Mouse (Mus musculus): ENCODE measurements around the gene Rfc4. TPM values are rescaled to one million over a fixed set of nuclear protein-coding genes. Genes with fewer than 3 reads are reported as not detected.

The Rfc4 gene
- polyA plus RNA-seq, 1 experiment from 2014 or later: 19.0 TPM

- Histone ChIP-seq H3K27ac (ENCODE audit: low read length) (peak overlapping the region; percentile 0; the same call in 1 of the 2 replicates), H3K27me3 (replicated peaks; ENCODE audit: insufficient read depth, low read length) (no peaks in the 10 kb centered on the region), H3K4me1 (ENCODE audit: insufficient read depth, low read depth, low read length) (no peaks in the 10 kb centered on the region), H3K36me3 (ENCODE audit: insufficient read depth, low read length) (no peaks in the 10 kb centered on the region), H3K9me3 (ENCODE audit: low read length) (no peaks in the 10 kb centered on the region), H3K9ac (replicated peaks; ENCODE audit: low read depth) (no peak overlapping the region), H3K4me2 (replicated peaks; ENCODE audit: low read depth, low read length) (no peak overlapping the region), H3K4me3 (ENCODE audit: low read depth, low read length) (no peak overlapping the region)
- no peak for ATAC-seq
- TF ChIP-seq CTCF (IDR thresholded peaks at IDR 0.05) (no peak), EP300 (IDR thresholded peaks at IDR 0.05) (no peak)
- WGBS: 88% methylated on average over 1 of the region's 1 CpGs
- no peak for DNase-seq (ENCODE audit: low spot score)
These were observed 39.1 kb upstream of the Rfc4 start for GRCm38 (mm10) chr16:23166646-23167045.

- ATAC-seq: peak; percentile 23; the same call in 1 of the 2 replicates
- Histone ChIP-seq H3K9ac (replicated peaks; ENCODE audit: low read depth) (no peak overlapping the region), H3K9me3 (ENCODE audit: low read length) (no peaks in the 10 kb centered on the region), H3K4me1 (ENCODE audit: insufficient read depth, low read depth, low read length) (no peaks in the 10 kb centered on the region), H3K27me3 (replicated peaks; ENCODE audit: insufficient read depth, low read length) (no peaks in the 10 kb centered on the region), H3K36me3 (ENCODE audit: insufficient read depth, low read length) (no peaks in the 10 kb centered on the region), H3K27ac (ENCODE audit: low read length) (no peak overlapping the region), H3K4me3 (ENCODE audit: low read depth, low read length) (no peak overlapping the region), H3K4me2 (replicated peaks; ENCODE audit: low read depth, low read length) (no peak overlapping the region)
- DNase-seq (ENCODE audit: low spot score): peak; percentile 40
- TF ChIP-seq EP300 (IDR thresholded peaks at IDR 0.05) (no peak), CTCF (IDR thresholded peaks at IDR 0.05) (peak; percentile 39)
- WGBS: 55% methylated on average over 9 of the region's 9 CpGs
These were observed 37.9 kb upstream of the Rfc4 start for GRCm38 (mm10) chr16:23165441-23165840.

GRCm38 (mm10) chr16:23164443-23164842 lies 36.9 kb upstream of the Rfc4 start:
- Histone ChIP-seq H3K4me1 (ENCODE audit: insufficient read depth, low read depth, low read length) (no peaks in the 10 kb centered on the region), H3K4me2 (replicated peaks; ENCODE audit: low read depth, low read length) (no peak overlapping the region), H3K36me3 (ENCODE audit: insufficient read depth, low read length) (no peaks in the 10 kb centered on the region), H3K27ac (ENCODE audit: low read length) (peak overlapping the region; percentile 65), H3K9me3 (ENCODE audit: low read length) (no peaks in the 10 kb centered on the region), H3K9ac (replicated peaks; ENCODE audit: low read depth) (no peak overlapping the region), H3K4me3 (ENCODE audit: low read depth, low read length) (no peak overlapping the region), H3K27me3 (replicated peaks; ENCODE audit: insufficient read depth, low read length) (no peaks in the 10 kb centered on the region)
- peak; percentile 76 for ATAC-seq
- TF ChIP-seq EP300 (IDR thresholded peaks at IDR 0.05): peak; percentile 58; the same call in 1 of the 2 replicates
- TF ChIP-seq CTCF (IDR thresholded peaks at IDR 0.05): no peak
- DNase-seq (ENCODE audit: low spot score): peak; percentile 46
- WGBS: 52% methylated on average over 6 of the region's 6 CpGs

GRCm38 (mm10) chr16:23162116-23162515 lies 34.6 kb upstream of the Rfc4 start:
- Histone ChIP-seq H3K4me3 (ENCODE audit: low read depth, low read length) (no peak overlapping the region), H3K4me1 (ENCODE audit: insufficient read depth, low read depth, low read length) (no peaks in the 10 kb centered on the region), H3K9me3 (ENCODE audit: low read length) (no peaks in the 10 kb centered on the region), H3K27me3 (replicated peaks; ENCODE audit: insufficient read depth, low read length) (no peaks in the 10 kb centered on the region), H3K9ac (replicated peaks; ENCODE audit: low read depth) (no peak overlapping the region), H3K36me3 (ENCODE audit: insufficient read depth, low read length) (no peaks in the 10 kb centered on the region), H3K4me2 (replicated peaks; ENCODE audit: low read depth, low read length) (no peak overlapping the region), H3K27ac (ENCODE audit: low read length) (no peak overlapping the region)
- TF ChIP-seq CTCF (IDR thresholded peaks at IDR 0.05) (no peak), EP300 (IDR thresholded peaks at IDR 0.05) (no peak)
- WGBS: 82% methylated on average over 3 of the region's 3 CpGs
- ATAC-seq: no peak
- no peak for DNase-seq (ENCODE audit: low spot score)

- H3K4me3 ChIP-seq (ENCODE audit: low read depth, low read length): no peak overlapping the region
- DNase-seq (ENCODE audit: low spot score) (no peak), ATAC-seq (no peak)
- H3K4me1 ChIP-seq (ENCODE audit: insufficient read depth, low read depth, low read length): no peaks in the 10 kb centered on the region
- WGBS: 40% methylated on average over 2 of the region's 2 CpGs
- no peaks in the 10 kb centered on the region for H3K36me3 ChIP-seq (ENCODE audit: insufficient read depth, low read length)
- no peaks in the 10 kb centered on the region for H3K27me3 ChIP-seq (replicated peaks; ENCODE audit: insufficient read depth, low read length)
- H3K27ac ChIP-seq (ENCODE audit: low read length): no peak overlapping the region
- no peak overlapping the region for H3K9ac ChIP-seq (replicated peaks; ENCODE audit: low read depth)
- no peak overlapping the region for H3K4me2 ChIP-seq (replicated peaks; ENCODE audit: low read depth, low read length)
- H3K9me3 ChIP-seq (ENCODE audit: low read length): no peaks in the 10 kb centered on the region
- TF ChIP-seq CTCF (IDR thresholded peaks at IDR 0.05) (no peak), EP300 (IDR thresholded peaks at IDR 0.05) (no peak)
These were observed 32.2 kb upstream of the Rfc4 start for GRCm38 (mm10) chr16:23159749-23160148.

GRCm38 (mm10) chr16:23158957-23159356 lies 31.4 kb upstream of the Rfc4 start:
- Histone ChIP-seq H3K9me3 (ENCODE audit: low read length) (no peaks in the 10 kb centered on the region), H3K27me3 (replicated peaks; ENCODE audit: insufficient read depth, low read length) (no peaks in the 10 kb centered on the region), H3K9ac (replicated peaks; ENCODE audit: low read depth) (no peak overlapping the region), H3K4me3 (ENCODE audit: low read depth, low read length) (no peak overlapping the region), H3K4me1 (ENCODE audit: insufficient read depth, low read depth, low read length) (no peaks in the 10 kb centered on the region), H3K36me3 (ENCODE audit: insufficient read depth, low read length) (no peaks in the 10 kb centered on the region), H3K27ac (ENCODE audit: low read length) (no peak overlapping the region), H3K4me2 (replicated peaks; ENCODE audit: low read depth, low read length) (no peak overlapping the region)
- 38% methylated on average over 2 of the region's 2 CpGs for WGBS
- TF ChIP-seq EP300 (IDR thresholded peaks at IDR 0.05) (no peak), CTCF (IDR thresholded peaks at IDR 0.05) (no peak)
- DNase-seq (ENCODE audit: low spot score) (no peak), ATAC-seq (no peak)

- Histone ChIP-seq H3K27me3 (replicated peaks; ENCODE audit: insufficient read depth, low read length) (no peaks in the 10 kb centered on the region), H3K27ac (ENCODE audit: low read length) (no peak overlapping the region), H3K4me1 (ENCODE audit: insufficient read depth, low read depth, low read length) (no peaks in the 10 kb centered on the region), H3K9ac (replicated peaks; ENCODE audit: low read depth) (no peak overlapping the region), H3K4me3 (ENCODE audit: low read depth, low read length) (no peak overlapping the region), H3K36me3 (ENCODE audit: insufficient read depth, low read length) (no peaks in the 10 kb centered on the region), H3K4me2 (replicated peaks; ENCODE audit: low read depth, low read length) (no peak overlapping the region), H3K9me3 (ENCODE audit: low read length) (no peaks in the 10 kb centered on the region)
- no peak for DNase-seq (ENCODE audit: low spot score)
- TF ChIP-seq EP300 (IDR thresholded peaks at IDR 0.05): no peak
- ATAC-seq: no peak
- 76% methylated on average over 7 of the region's 7 CpGs for WGBS
These were observed 30.8 kb upstream of the Rfc4 start for GRCm38 (mm10) chr16:23158292-23158691.

All from lung, postnatal 0 days (tissue).